Mouse (Mus musculus) testis, adult 2 months (tissue): ENCODE data around the gene Impdh2. TPM values are rescaled to one million over a fixed set of nuclear protein-coding genes. Genes with fewer than 3 reads are reported as not detected.
"Not testable (repeated sequence)": the region's sequence is repeated elsewhere in the genome, so short reads cannot be mapped to it uniquely, and the experiment has no call there.

ENCODE experiments used
- H3K27ac ChIP-seq: fragments of 200-500 bp; 2 replicates; pipeline ENCODE4 v1.5.1; 2012; ENCODE audit warnings: low read depth, low read length; ENCODE audit not compliant: control insufficient read depth, insufficient read depth
- H3K27me3 ChIP-seq: fragments of 200-500 bp; 2 replicates; pipeline ENCODE4 v1.6.1; 2012; ENCODE audit warnings: mild to moderate bottlenecking, low read length, moderate library complexity; ENCODE audit not compliant: control insufficient read depth, insufficient read depth
- H3K36me3 ChIP-seq: fragments of 200-500 bp; 2 replicates; pipeline ENCODE4 v1.6.1; 2012; ENCODE audit warnings: mild to moderate bottlenecking, low read length; ENCODE audit not compliant: control insufficient read depth, insufficient read depth
- H3K4me1 ChIP-seq: fragments of 200-500 bp; 2 replicates; pipeline ENCODE4 v1.6.1; 2012; ENCODE audit warnings: low read length; ENCODE audit not compliant: control insufficient read depth, insufficient read depth
- H3K4me3 ChIP-seq: fragments of 200-500 bp; 2 replicates; pipeline ENCODE4 v1.5.1; 2012; ENCODE audit warnings: low read depth, mild to moderate bottlenecking, low read length, moderate library complexity, mixed read lengths; ENCODE audit not compliant: control insufficient read depth
- CTCF ChIP-seq: fragments of 200-500 bp; IDR thresholded peaks from 2 replicates; pipeline ENCODE4 v1.5.1; 2012; ENCODE audit warnings: low read depth, mild to moderate bottlenecking, inconsistent platforms, low read length, moderate library complexity; ENCODE audit not compliant: control insufficient read depth, insufficient read depth, insufficient replicate concordance
- POLR2A ChIP-seq: fragments of 200-500 bp; IDR thresholded peaks from 2 replicates; pipeline ENCODE4 v1.6.1; 2012; ENCODE audit warnings: low read depth, mild to moderate bottlenecking, inconsistent platforms, low read length, moderate library complexity; ENCODE audit not compliant: control insufficient read depth
- polyA plus RNA-seq: library from polyadenylated mRNA; depleted of rRNA; stranded (reverse); fragments of >200 nt; gene quantifications from 2 replicates; pipeline ENCODE4 v1.2.3, GENCODE M21; 2012

Impdh2 gene
- polyA plus RNA-seq, 1 experiment, result 172 TPM

- Histone ChIP-seq H3K36me3 (no peaks in the 10 kb centered on the region), H3K4me3 (no peak overlapping the region), H3K4me1 (peaks cover 13% of the 10 kb centered on the region), H3K27ac (no peak overlapping the region), H3K27me3 (no peaks in the 10 kb centered on the region)
- TF ChIP-seq CTCF (no peak), POLR2A (no peak)
Measured at GRCm38 (mm10) chr9:108594354-108594753, 34.3 kb downstream of the Impdh2 start.

DNA sequence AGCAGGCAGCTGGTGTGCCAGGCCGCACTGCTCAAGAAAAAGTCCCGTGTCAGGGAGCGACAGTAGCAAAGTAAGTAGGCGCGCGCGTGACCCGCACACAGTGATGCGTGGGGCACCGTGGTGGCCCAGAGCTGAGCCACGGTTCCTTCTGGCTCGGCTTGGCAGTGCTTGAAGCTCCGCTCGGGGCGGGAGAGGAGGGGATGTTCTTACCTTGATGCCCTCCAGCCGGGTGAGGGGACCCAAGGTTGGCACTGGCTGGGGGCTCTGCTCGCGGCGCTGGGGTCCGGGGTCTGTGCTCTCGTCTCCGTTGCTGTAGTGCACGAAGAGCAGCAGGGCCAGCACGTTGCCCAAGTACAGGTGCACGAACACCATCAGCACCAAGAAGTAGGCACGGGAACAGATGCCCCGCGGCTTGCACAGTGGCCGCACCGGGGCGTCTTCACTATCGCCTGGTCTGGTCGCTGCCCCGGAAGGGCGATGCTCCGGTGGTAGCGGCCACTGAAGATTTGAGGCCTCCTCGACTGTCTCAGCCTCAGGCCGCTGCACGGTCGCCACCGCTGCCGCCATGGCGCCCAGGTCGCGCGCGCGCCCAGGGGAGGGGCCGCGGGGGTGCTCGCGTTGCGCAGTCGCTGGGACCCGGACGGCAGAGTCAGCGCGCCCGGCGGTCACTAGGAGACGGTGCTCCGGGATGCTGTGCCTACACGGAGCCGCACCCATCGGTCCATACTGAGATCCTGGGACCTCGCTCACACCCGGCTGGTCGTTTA lies 37.1 kb downstream of the Impdh2 start, which contains the start of gene P4htm:
TSS of gene P4htm (minus strand) at position 670 of the 767 bp plus-strand sequence.
- 0 out of 2 replicates have a peak, but pooled peaks have one; percentile 23 for TF ChIP-seq POLR2A
- no peak for TF ChIP-seq CTCF
- no peaks in the 10 kb centered on the region for H3K36me3 ChIP-seq
- peak within 1 kb of the TSS; percentile 84 for H3K4me3 ChIP-seq
- no peak within 1 kb of the TSS for H3K27ac ChIP-seq
- peaks cover 13% of the 10 kb centered on the region for H3K4me1 ChIP-seq
- H3K27me3 ChIP-seq, result no peaks in the 10 kb centered on the region

DNA sequence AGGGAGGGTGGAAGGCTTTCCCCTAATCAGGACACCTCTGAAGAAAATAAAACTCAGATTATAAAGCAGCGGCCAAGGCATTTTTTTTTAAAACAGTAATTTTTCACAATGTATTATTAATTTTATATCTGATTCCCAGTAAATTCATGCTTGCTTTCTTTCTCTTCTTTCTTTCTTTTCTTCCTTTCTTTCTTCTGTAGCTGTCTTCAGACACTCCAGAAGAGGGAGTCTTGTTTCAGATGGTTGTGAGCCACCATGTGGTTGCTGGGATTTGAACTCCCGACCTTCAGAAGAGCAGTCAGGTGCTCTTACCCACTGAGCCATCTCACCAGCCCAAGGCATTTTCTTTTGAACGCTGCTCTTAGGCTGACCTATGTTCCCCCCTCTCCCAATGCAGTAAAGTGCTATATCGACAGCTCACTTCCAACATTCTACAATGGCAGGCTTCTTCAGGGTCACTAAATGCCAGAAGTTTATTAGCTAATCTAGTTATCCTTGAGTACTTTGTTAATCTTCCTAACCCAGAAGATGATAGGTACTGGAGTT lies 39.0 kb downstream of the Impdh2 start:
- Histone ChIP-seq H3K27me3 (no peaks in the 10 kb centered on the region), H3K4me3 (no peak overlapping the region), H3K4me1 (peaks cover 13% of the 10 kb centered on the region), H3K36me3 (no peaks in the 10 kb centered on the region; the same call in 1 of the 2 replicates), H3K27ac (no peak overlapping the region)
- TF ChIP-seq POLR2A (no peak), CTCF (no peak)

DNA sequence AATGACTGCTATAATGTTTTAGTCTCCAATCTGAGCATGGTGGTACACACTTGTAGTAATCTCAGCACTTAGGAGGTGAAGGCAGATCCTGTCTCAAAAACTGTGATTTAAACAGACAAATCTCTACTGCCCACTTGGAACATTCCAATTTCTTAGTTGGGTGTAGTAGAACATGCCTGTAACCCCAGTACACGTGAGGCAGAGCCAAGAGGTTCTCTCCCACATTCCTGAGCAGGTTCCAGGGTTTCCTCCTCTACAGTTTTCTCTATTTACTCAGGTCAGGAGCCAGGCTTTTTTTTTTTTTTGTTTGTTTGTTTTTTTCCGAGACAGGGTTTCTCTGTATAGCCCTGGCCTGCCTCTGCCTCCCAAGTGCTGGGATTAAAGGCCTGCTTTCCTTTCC lies 39.9 kb downstream of the Impdh2 start:
- no peak overlapping the region for H3K4me3 ChIP-seq
- H3K27ac ChIP-seq, result no peak overlapping the region
- H3K27me3 ChIP-seq, result no peaks in the 10 kb centered on the region
- H3K4me1 ChIP-seq, result peaks cover 13% of the 10 kb centered on the region
- TF ChIP-seq CTCF, result no peak
- no peak for TF ChIP-seq POLR2A
- H3K36me3 ChIP-seq, result no peaks in the 10 kb centered on the region; the same call in 1 of the 2 replicates

DNA sequence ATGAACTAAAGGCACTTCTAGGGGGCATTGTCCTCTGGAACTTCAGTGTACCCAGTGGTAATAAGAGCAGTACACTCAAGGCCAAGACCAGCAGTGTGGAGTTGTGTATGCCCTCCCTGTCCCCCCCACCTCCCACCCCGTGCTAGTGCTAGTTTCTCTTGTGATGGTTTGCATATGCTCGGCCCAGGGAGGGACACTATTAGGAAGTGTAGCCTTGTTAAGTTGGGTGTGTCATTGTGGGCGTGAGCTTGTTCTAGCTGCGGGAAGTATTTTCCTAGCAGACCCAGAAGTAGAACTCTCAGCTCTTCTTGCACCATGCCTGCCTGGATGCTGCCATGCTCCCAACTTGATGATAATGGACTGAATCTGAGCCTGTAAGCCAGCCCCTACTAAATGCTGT lies 41.9 kb downstream of the Impdh2 start:
- TF ChIP-seq CTCF, result no peak
- TF ChIP-seq POLR2A, result no peak
- Histone ChIP-seq H3K36me3 (no peaks in the 10 kb centered on the region; the same call in 1 of the 2 replicates), H3K4me1 (peaks cover 5% of the 10 kb centered on the region), H3K27ac (no peak overlapping the region), H3K27me3 (no peaks in the 10 kb centered on the region), H3K4me3 (no peak overlapping the region)

GRCm38 (mm10) chr9:108607929-108608328 lies 47.8 kb downstream of the Impdh2 start:
- H3K4me1 ChIP-seq, H3K4me3 ChIP-seq, H3K36me3 ChIP-seq, H3K27ac ChIP-seq, H3K27me3 ChIP-seq: not testable (repeated sequence)

GRCm38 (mm10) chr9:108608889-108609288 lies 48.8 kb downstream of the Impdh2 start:
- Histone ChIP-seq H3K36me3 (peaks cover 2% of the 10 kb centered on the region), H3K27me3 (no peaks in the 10 kb centered on the region), H3K4me1 (no peaks in the 10 kb centered on the region), H3K27ac (no peak overlapping the region), H3K4me3 (no peak overlapping the region)
- TF ChIP-seq POLR2A, result no peak
- TF ChIP-seq CTCF, result no peak
